Mouse (Mus musculus): Measurements from ENCODE around the gene Fam20c. TPM values are rescaled to one million over a fixed set of nuclear protein-coding genes. Genes with fewer than 3 reads are reported as not detected.

Gene Fam20c
- polyA plus RNA-seq, 1 experiment from 2014 or later: 51.2 TPM

DNA sequence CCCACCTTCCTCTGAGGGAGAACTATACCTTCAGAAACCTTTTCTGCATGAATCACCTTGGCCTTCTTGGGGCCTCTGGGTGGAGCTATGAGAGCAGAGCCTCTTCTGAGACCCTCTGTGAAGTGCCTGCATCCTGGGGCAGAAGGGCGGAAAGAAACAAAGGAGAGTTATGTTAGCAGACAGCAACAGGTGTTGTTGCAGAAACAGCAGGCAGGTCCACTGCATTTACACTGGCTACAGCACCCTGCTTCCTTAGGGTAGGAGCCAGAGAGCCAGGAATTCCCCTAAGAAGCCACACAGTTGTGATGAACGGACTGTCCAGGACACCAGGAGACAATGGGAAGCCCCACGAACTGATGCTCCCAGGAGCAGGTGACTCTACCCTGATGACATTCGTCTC, 1.0 kb upstream of the Fam20c start:
- Histone ChIP-seq H3K4me3 (replicated peaks; ENCODE audit: low read depth, low read length) (0 out of 2 replicates have a peak overlapping the region, but pooled peaks have one; percentile 77), H3K4me1 (ENCODE audit: control insufficient read depth, insufficient read depth, low read length) (peaks cover 22% of the 10 kb centered on the region), H3K27ac (replicated peaks; ENCODE audit: low read depth, low read length) (peak overlapping the region; percentile 96; the same call in 1 of the 2 replicates), H3K9me3 (ENCODE audit: control insufficient read depth, low read length) (no peaks in the 10 kb centered on the region), H3K9ac (replicated peaks; ENCODE audit: low read length) (peak overlapping the region; percentile 93; the same call in 1 of the 2 replicates), H3K36me3 (ENCODE audit: control insufficient read depth, insufficient read depth, low read length) (peaks cover 7% of the 10 kb centered on the region), H3K4me2 (ENCODE audit: low read length) (peak overlapping the region; percentile 83), H3K27me3 (ENCODE audit: control insufficient read depth, insufficient read depth, low read length) (no peaks in the 10 kb centered on the region)
- ATAC-seq (ENCODE audit: low FRiP score, low TSS enrichment): no peak
- WGBS: 70% methylated on average over 4 of the region's 4 CpGs
- DNase-seq: no peak

- 0 out of 2 replicates have a peak, but pooled peaks have one; percentile 53 for ATAC-seq (ENCODE audit: low FRiP score, low TSS enrichment)
- Histone ChIP-seq H3K9ac (replicated peaks; ENCODE audit: low read length) (peak overlapping the region; percentile 93), H3K36me3 (ENCODE audit: control insufficient read depth, insufficient read depth, low read length) (peaks cover 14% of the 10 kb centered on the region), H3K4me2 (ENCODE audit: low read length) (peak overlapping the region; percentile 83), H3K4me1 (ENCODE audit: control insufficient read depth, insufficient read depth, low read length) (peaks cover 26% of the 10 kb centered on the region), H3K27ac (replicated peaks; ENCODE audit: low read depth, low read length) (peak overlapping the region; percentile 96), H3K4me3 (replicated peaks; ENCODE audit: low read depth, low read length) (peak overlapping the region; percentile 77), H3K27me3 (ENCODE audit: control insufficient read depth, insufficient read depth, low read length) (no peaks in the 10 kb centered on the region), H3K9me3 (ENCODE audit: control insufficient read depth, low read length) (no peaks in the 10 kb centered on the region)
- DNase-seq: peak; percentile 77
- WGBS: 4% methylated on average over 9 of the region's 9 CpGs
Observed at GRCm38 (mm10) chr5:138753946-138754302, 390 bp upstream of the Fam20c start.

DNA sequence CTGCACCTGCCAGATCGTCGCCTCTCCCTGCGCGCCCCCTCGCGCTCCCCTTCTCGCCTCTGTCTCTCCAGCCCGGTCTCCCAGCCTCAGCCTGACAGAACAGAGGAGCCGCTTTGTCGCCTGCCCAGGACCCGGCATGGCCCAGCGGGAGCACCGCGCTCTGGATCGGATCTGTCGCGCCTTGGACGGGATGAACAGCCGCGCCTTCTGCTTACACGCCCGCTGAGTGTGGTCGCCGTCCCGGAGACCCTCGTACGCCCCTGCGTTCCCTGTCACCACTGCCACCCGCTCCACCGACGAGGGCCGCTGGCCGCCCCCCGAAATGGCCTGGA, 773 bp downstream of the Fam20c start:
- H3K36me3 ChIP-seq (ENCODE audit: control insufficient read depth, insufficient read depth, low read length): peaks cover 24% of the 10 kb centered on the region
- peak overlapping the region; percentile 77 for H3K4me3 ChIP-seq (replicated peaks; ENCODE audit: low read depth, low read length)
- H3K27me3 ChIP-seq (ENCODE audit: control insufficient read depth, insufficient read depth, low read length): no peaks in the 10 kb centered on the region
- H3K9me3 ChIP-seq (ENCODE audit: control insufficient read depth, low read length): no peaks in the 10 kb centered on the region
- no peak for DNase-seq
- ATAC-seq (ENCODE audit: low FRiP score, low TSS enrichment): no peak
- WGBS: under 1% methylated on average over 33 of the region's 34 CpGs
- H3K9ac ChIP-seq (replicated peaks; ENCODE audit: low read length): peak overlapping the region; percentile 93
- H3K27ac ChIP-seq (replicated peaks; ENCODE audit: low read depth, low read length): peak overlapping the region; percentile 96
- peak overlapping the region; percentile 83 for H3K4me2 ChIP-seq (ENCODE audit: low read length)
- H3K4me1 ChIP-seq (ENCODE audit: control insufficient read depth, insufficient read depth, low read length): peaks cover 35% of the 10 kb centered on the region

GRCm38 (mm10) chr5:138755453-138756301, 1.4 kb downstream of the Fam20c start:
- peak overlapping the region; percentile 93 for H3K9ac ChIP-seq (replicated peaks; ENCODE audit: low read length)
- under 1% methylated on average over 61 of the region's 61 CpGs for WGBS
- peak overlapping the region; percentile 83 for H3K4me2 ChIP-seq (ENCODE audit: low read length)
- H3K36me3 ChIP-seq (ENCODE audit: control insufficient read depth, insufficient read depth, low read length): peaks cover 30% of the 10 kb centered on the region
- DNase-seq (peak; percentile 66), ATAC-seq (ENCODE audit: low FRiP score, low TSS enrichment) (peak; percentile 18; the same call in 1 of the 2 replicates)
- H3K4me3 ChIP-seq (replicated peaks; ENCODE audit: low read depth, low read length): peak overlapping the region; percentile 77
- H3K9me3 ChIP-seq (ENCODE audit: control insufficient read depth, low read length): no peaks in the 10 kb centered on the region
- H3K4me1 ChIP-seq (ENCODE audit: control insufficient read depth, insufficient read depth, low read length): peaks cover 38% of the 10 kb centered on the region
- H3K27ac ChIP-seq (replicated peaks; ENCODE audit: low read depth, low read length): peak overlapping the region; percentile 96
- H3K27me3 ChIP-seq (ENCODE audit: control insufficient read depth, insufficient read depth, low read length): no peaks in the 10 kb centered on the region

DNA sequence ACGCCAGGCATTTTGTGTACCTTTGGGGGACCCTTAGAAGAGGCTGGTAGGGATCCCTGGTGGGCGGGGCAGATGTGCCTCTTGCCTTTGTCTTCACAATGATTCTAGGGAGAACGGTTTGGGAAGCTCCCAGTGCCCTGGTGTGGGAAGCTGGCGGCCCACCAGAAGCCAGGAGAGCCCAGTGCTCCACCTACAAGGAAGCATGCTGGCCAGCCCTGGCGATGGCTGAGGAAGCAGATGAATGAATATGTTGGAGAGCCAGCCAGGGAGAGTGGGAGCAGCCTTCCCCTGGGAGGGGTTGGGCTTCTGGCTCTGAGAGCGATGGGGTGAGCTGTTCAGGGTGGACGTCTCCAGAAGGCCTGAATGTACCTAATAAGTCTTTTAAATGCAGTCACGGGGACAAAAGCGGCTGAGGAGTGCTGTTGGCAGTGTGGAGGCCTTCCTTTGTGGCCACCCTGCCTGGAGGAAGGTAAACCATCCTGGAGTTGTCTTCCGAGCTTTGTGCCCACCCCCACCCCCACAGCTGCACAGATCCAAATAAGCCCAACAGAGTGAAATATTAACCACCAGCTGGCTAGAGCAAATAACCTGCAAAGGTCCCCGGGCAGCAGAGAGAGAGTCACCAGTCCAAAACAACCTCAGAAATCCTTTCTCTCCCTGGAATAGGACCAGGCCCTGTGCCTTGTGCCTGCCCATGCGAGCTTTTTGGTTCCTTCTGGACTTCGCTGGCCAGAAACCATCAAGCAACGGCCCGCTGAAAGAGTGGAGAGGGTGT, 2.2 kb downstream of the Fam20c start:
- H3K9me3 ChIP-seq (ENCODE audit: control insufficient read depth, low read length): no peaks in the 10 kb centered on the region
- 17% methylated on average over 15 of the region's 15 CpGs for WGBS

DNA sequence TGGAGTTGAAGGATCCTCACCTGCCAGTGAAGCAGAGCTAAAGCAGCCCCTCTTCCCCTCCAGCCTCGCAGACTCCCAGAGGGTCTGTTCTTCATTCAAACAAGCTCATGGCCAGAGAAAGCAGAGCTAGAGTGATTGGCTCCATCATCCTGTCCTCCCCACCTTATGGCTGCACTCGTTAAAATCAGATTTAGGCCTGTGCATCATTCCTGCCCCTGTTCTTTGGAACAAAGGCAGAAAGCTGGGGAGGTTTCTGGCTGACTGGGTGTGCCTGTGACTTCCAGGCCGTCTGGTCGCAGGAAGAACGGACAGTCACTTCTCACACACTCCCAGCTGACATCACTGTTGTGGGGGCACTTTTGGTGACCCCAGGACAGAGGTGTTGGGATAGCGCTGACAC, 2.8 kb downstream of the Fam20c start:
- ATAC-seq (ENCODE audit: low FRiP score, low TSS enrichment) (no peak), DNase-seq (no peak)
- Histone ChIP-seq H3K9ac (replicated peaks; ENCODE audit: low read length) (peak overlapping the region; percentile 93), H3K27me3 (ENCODE audit: control insufficient read depth, insufficient read depth, low read length) (no peaks in the 10 kb centered on the region), H3K9me3 (ENCODE audit: control insufficient read depth, low read length) (no peaks in the 10 kb centered on the region), H3K4me3 (replicated peaks; ENCODE audit: low read depth, low read length) (peak overlapping the region; percentile 77), H3K36me3 (ENCODE audit: control insufficient read depth, insufficient read depth, low read length) (peaks cover 39% of the 10 kb centered on the region), H3K4me1 (ENCODE audit: control insufficient read depth, insufficient read depth, low read length) (peaks cover 52% of the 10 kb centered on the region), H3K27ac (replicated peaks; ENCODE audit: low read depth, low read length) (peak overlapping the region; percentile 96), H3K4me2 (ENCODE audit: low read length) (peak overlapping the region; percentile 83)
- WGBS: 45% methylated on average over 6 of the region's 6 CpGs

More for the DNA sequence above, 2.2 kb downstream of the Fam20c start:
- peak overlapping the region; percentile 93 for H3K9ac ChIP-seq (replicated peaks; ENCODE audit: low read length)
- peaks cover 45% of the 10 kb centered on the region for H3K4me1 ChIP-seq (ENCODE audit: control insufficient read depth, insufficient read depth, low read length)
- DNase-seq: peak; percentile 69
- peak overlapping the region; percentile 83 for H3K4me2 ChIP-seq (ENCODE audit: low read length)
- H3K36me3 ChIP-seq (ENCODE audit: control insufficient read depth, insufficient read depth, low read length): peaks cover 34% of the 10 kb centered on the region
- peak overlapping the region; percentile 96 for H3K27ac ChIP-seq (replicated peaks; ENCODE audit: low read depth, low read length)
- ATAC-seq (ENCODE audit: low FRiP score, low TSS enrichment): peak; percentile 14; the same call in 1 of the 2 replicates
- no peaks in the 10 kb centered on the region for H3K27me3 ChIP-seq (ENCODE audit: control insufficient read depth, insufficient read depth, low read length)
- H3K4me3 ChIP-seq (replicated peaks; ENCODE audit: low read depth, low read length): peak overlapping the region; percentile 77

GRCm38 (mm10) chr5:138757616-138758015, 3.3 kb downstream of the Fam20c start:
- Histone ChIP-seq H3K36me3 (ENCODE audit: control insufficient read depth, insufficient read depth, low read length) (peaks cover 44% of the 10 kb centered on the region), H3K4me3 (replicated peaks; ENCODE audit: low read depth, low read length) (peak overlapping the region; percentile 77), H3K4me2 (ENCODE audit: low read length) (peak overlapping the region; percentile 83), H3K27ac (replicated peaks; ENCODE audit: low read depth, low read length) (no peak overlapping the region), H3K9me3 (ENCODE audit: control insufficient read depth, low read length) (no peaks in the 10 kb centered on the region), H3K9ac (replicated peaks; ENCODE audit: low read length) (peak overlapping the region; percentile 93), H3K4me1 (ENCODE audit: control insufficient read depth, insufficient read depth, low read length) (peaks cover 56% of the 10 kb centered on the region), H3K27me3 (ENCODE audit: control insufficient read depth, insufficient read depth, low read length) (no peaks in the 10 kb centered on the region)
- no peak for DNase-seq
- no peak for ATAC-seq (ENCODE audit: low FRiP score, low TSS enrichment)
- WGBS: 92% methylated on average over 12 of the region's 12 CpGs

DNA sequence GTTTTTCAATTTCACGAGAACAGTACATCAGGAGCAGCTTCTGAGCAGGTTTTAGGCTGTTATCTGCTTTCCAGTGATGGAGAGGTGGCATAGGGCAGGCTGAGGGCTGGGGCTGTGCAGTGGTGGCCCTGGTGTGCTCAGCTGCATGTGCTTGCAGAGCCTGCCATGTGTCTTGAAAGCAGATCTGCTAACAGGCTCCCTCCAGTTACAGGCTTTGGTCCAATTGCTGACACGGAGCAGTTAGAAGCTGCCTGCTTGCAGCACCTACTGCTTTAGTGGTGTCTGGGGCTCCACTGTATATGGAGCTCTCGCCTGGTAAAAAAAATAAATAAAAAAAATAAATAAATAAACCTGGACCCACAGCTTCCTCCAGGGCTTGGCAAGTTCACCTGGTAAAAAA, 4.2 kb downstream of the Fam20c start:
- 72% methylated on average over 3 of the region's 3 CpGs for WGBS
- Histone ChIP-seq H3K27ac (replicated peaks; ENCODE audit: low read depth, low read length) (no peak overlapping the region), H3K36me3 (ENCODE audit: control insufficient read depth, insufficient read depth, low read length) (peaks cover 53% of the 10 kb centered on the region), H3K9ac (replicated peaks; ENCODE audit: low read length) (no peak overlapping the region), H3K27me3 (ENCODE audit: control insufficient read depth, insufficient read depth, low read length) (no peaks in the 10 kb centered on the region), H3K4me2 (ENCODE audit: low read length) (peak overlapping the region; percentile 83), H3K9me3 (ENCODE audit: control insufficient read depth, low read length) (no peaks in the 10 kb centered on the region), H3K4me1 (ENCODE audit: control insufficient read depth, insufficient read depth, low read length) (peaks cover 54% of the 10 kb centered on the region), H3K4me3 (replicated peaks; ENCODE audit: low read depth, low read length) (no peak overlapping the region)
- no peak for DNase-seq
- no peak for ATAC-seq (ENCODE audit: low FRiP score, low TSS enrichment)
